Mouse (Mus musculus) MEL (cell line): Measurements from ENCODE around the gene Rgs12.

Experiments used
- CTCF ChIP-seq, 3 experiments: IDR thresholded peaks in 2 of 3; conservative IDR thresholded peaks in 1 of 3; 2 replicates each; pipeline ENCODE4 v1.5.1; 2011 to 2012; ENCODE audit warnings: low read length in 3 of 3, low read depth in 2 of 3, mild to moderate bottlenecking in 2 of 3, improper control_type of control experiment in 1 of 3, inconsistent platforms in 1 of 3, mixed read lengths in 1 of 3, moderate library complexity in 1 of 3; ENCODE audit not compliant: control insufficient read depth in 1 of 3, insufficient read depth in 1 of 3, poor library complexity in 1 of 3, severe bottlenecking in 1 of 3
- EP300 ChIP-seq, 2 experiments: IDR thresholded peaks; 2 replicates each; pipeline ENCODE4 v1.6.1; 2011; ENCODE audit warnings: improper control_type of control experiment in 2 of 2, low read length in 2 of 2, low read depth in 1 of 2, mild to moderate bottlenecking in 1 of 2
- MAX ChIP-seq: IDR thresholded peaks from 2 replicates; pipeline ENCODE4 v1.6.1; 2011; ENCODE audit warnings: low read length, improper control_type of control experiment
- NRF1 ChIP-seq: IDR thresholded peaks from 2 replicates; pipeline ENCODE4 v1.6.1; 2014; ENCODE audit warnings: low read depth, mild to moderate bottlenecking, inconsistent platforms, low read length, improper control_type of control experiment, moderate library complexity; ENCODE audit not compliant: poor library complexity, insufficient read depth, severe bottlenecking
- POLR2A ChIP-seq, 2 experiments: IDR thresholded peaks; 2 replicates each; pipeline ENCODE4 v1.6.1; 2011 to 2012; ENCODE audit warnings: low read length in 2 of 2, mild to moderate bottlenecking in 2 of 2, control low read depth in 1 of 2, improper control_type of control experiment in 1 of 2, low read depth in 1 of 2, moderate library complexity in 1 of 2; ENCODE audit not compliant: control insufficient read depth in 1 of 2, insufficient read depth in 1 of 2, poor library complexity in 1 of 2
- UBTF ChIP-seq: IDR thresholded peaks from 2 replicates; pipeline ENCODE4 v1.6.1; 2012; ENCODE audit warnings: low read depth, mild to moderate bottlenecking, inconsistent platforms, low read length, improper control_type of control experiment, moderate library complexity, borderline replicate concordance; ENCODE audit not compliant: insufficient read depth
- USF1 ChIP-seq: IDR thresholded peaks from 2 replicates; pipeline ENCODE4 v1.6.1; 2014; ENCODE audit warnings: low read depth, mild to moderate bottlenecking, inconsistent platforms, low read length, improper control_type of control experiment, moderate library complexity
- ZKSCAN1 ChIP-seq: IDR thresholded peaks from 2 replicates; pipeline ENCODE4 v1.6.1; 2012; ENCODE audit warnings: low read depth, mild to moderate bottlenecking, inconsistent platforms, low read length, improper control_type of control experiment, moderate library complexity

GRCm38 (mm10) chr5:35079101-35079500 lies 129.9 kb downstream of the Rgs12 start:
- no peak for TF ChIP-seq UBTF
- no peak for TF ChIP-seq POLR2A (IDR thresholded peaks at IDR 0.05; ENCODE audit: control insufficient read depth in 1 of 2, insufficient read depth in 1 of 2, low read depth in 1 of 2, low read length in 2 of 2, poor library complexity in 1 of 2)
- TF ChIP-seq EP300 (IDR thresholded peaks at IDR 0.05; ENCODE audit: low read depth in 1 of 2, low read length in 2 of 2): no peak
- TF ChIP-seq MAX: no peak
- TF ChIP-seq ZKSCAN1: no peak
- no peak for TF ChIP-seq NRF1
- TF ChIP-seq USF1: no peak
- no peak; a peak in 1 of 6 replicates for TF ChIP-seq CTCF (IDR thresholded peaks at IDR 0.05 in 2 of 3, conservative IDR thresholded peaks at IDR 0.05 in 1 of 3; ENCODE audit: control insufficient read depth in 1 of 3, insufficient read depth in 1 of 3, low read depth in 2 of 3, low read length in 3 of 3, poor library complexity in 1 of 3, severe bottlenecking in 1 of 3)
